In the genomic region with DNA sequence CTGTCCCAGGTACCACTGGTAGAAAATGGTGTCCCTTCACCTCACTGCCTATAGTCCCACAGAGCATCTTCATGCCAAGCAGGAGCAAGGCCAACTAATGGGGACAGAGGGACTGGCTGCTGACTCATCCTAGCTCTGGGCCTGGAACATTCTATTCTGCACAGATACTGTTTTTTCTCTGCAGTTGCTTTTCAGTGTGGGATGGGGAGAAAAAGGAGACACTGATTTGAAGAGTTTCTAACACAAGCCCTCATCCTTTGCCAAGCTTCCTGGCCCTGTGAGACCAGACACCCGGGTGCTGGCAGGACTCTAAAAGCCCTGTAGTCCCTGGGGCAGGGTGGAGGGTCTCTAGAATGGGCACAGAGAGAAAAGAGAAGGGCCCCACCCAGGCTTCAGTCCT, we compare ENCODE assay signal across 13 mouse cellular contexts.
DNase-seq lines count a peak whose midpoint lies in the region; ATAC-seq and TF ChIP-seq lines count a peak whose summit lies in the region.
"Had no signal": no experiment of that assay in that cellular context is flagged by ENCODE, and none has a peak within 500 bp of the region (broad histone marks: within the 10 kb centered on the region; RNA-seq: fewer than 3 reads in every experiment).

No protein-coding gene starts in this region.

- TF ChIP-seq EP300 in heart, adult 2 months (IDR thresholded peaks at IDR 0.05; ENCODE audit: insufficient read depth, low read depth, low read length) = no peak

- H3K9ac ChIP-seq in heart, adult 2 months (ENCODE audit: low read depth, low read length) = no peak overlapping the region
- H3K9ac ChIP-seq in heart, embryonic 12.5 days = no peak overlapping the region
- H3K9ac ChIP-seq in liver, adult 2 months (ENCODE audit: low read depth, low read length) = no peak overlapping the region
- H3K9ac ChIP-seq in liver, embryonic 11.5 days (ENCODE audit: low read depth, low read length) = no peak overlapping the region
- H3K9ac ChIP-seq: hindbrain, embryonic 12.5 days; neural tube, embryonic 12.5 days had no signal

- no peak for ATAC-seq in heart, embryonic 12.5 days (ENCODE audit: insufficient number of reproducible peaks, low FRiP score)
- no peak for ATAC-seq in liver, embryonic 11.5 days (replicated peaks; ENCODE audit: low FRiP score)
- ATAC-seq: Patski had no signal

- peak in 1 of 2 experiments; percentile 77 for DNase-seq in cerebellum, adult 2 months
- DNase-seq in cerebellum, adult 8-10 months = no peak
- peak in 1 of 2 experiments; percentile 61 for DNase-seq in heart, adult 2 months
- peak; percentile 42 for DNase-seq in liver, adult 2 months (ENCODE audit: extremely low read depth, low read depth, low spot score)
- DNase-seq in liver, embryonic 11.5 days (ENCODE audit: low spot score) = no peak
- no peak for DNase-seq in urinary bladder, postnatal 4 days (ENCODE audit: low spot score in 2 of 2)
- DNase-seq: kidney, postnatal 10 days; liver had no signal

- peaks cover 14% of the 10 kb centered on the region for H3K36me3 ChIP-seq in heart, adult 2 months (ENCODE audit: control insufficient read depth, insufficient read depth, low read length)
- H3K36me3 ChIP-seq in heart, embryonic 12.5 days = peaks cover 41% of the 10 kb centered on the region
- peaks cover 7% of the 10 kb centered on the region for H3K36me3 ChIP-seq in liver, adult 2 months (ENCODE audit: control insufficient read depth, insufficient read depth, low read length)
- peaks cover 8% of the 10 kb centered on the region for H3K36me3 ChIP-seq in liver, embryonic 11.5 days (ENCODE audit: control insufficient read depth, insufficient read depth, low read length)

- TF ChIP-seq POLR2A in cerebellum, adult 2 months (IDR thresholded peaks at IDR 0.05; ENCODE audit: borderline replicate concordance, insufficient read depth, low read length) = no peak
- no peak for TF ChIP-seq POLR2A in heart, adult 2 months (IDR thresholded peaks at IDR 0.05; ENCODE audit: insufficient read depth, low read depth, low read length)
- no peak for TF ChIP-seq POLR2A in liver, adult 2 months (IDR thresholded peaks at IDR 0.05; ENCODE audit: extremely low read depth, insufficient read depth, low read length)

- intact Hi-C loops in heart, adult 2 months (cut with DNase I) = no loop called here

- H3K4me1 ChIP-seq in cerebellum, adult 2 months (ENCODE audit: control insufficient read depth, insufficient read depth, low read length) = peaks cover 64% of the 10 kb centered on the region
- H3K4me1 ChIP-seq in heart, adult 2 months (ENCODE audit: control insufficient read depth, insufficient read depth, low read length) = peaks cover 32% of the 10 kb centered on the region
- peaks cover 59% of the 10 kb centered on the region for H3K4me1 ChIP-seq in heart, embryonic 12.5 days (replicated peaks)
- H3K4me1 ChIP-seq in liver, adult 2 months (ENCODE audit: control insufficient read depth, insufficient read depth, low read length) = peaks cover 2% of the 10 kb centered on the region
- peaks cover 7% of the 10 kb centered on the region; the same call in 1 of the 2 replicates for H3K4me1 ChIP-seq in liver, embryonic 11.5 days (replicated peaks; ENCODE audit: control insufficient read depth, insufficient read depth, low read length)
- H3K4me1 ChIP-seq in brown adipose tissue, adult 24 weeks (ENCODE audit: control insufficient read depth, insufficient read depth, insufficient read length, low read length) = peaks cover 32% of the 10 kb centered on the region

- no peaks in the 10 kb centered on the region for H3K27me3 ChIP-seq in cerebellum, adult 2 months (ENCODE audit: control insufficient read depth, insufficient read depth, low read length)
- H3K27me3 ChIP-seq in heart, adult 2 months (ENCODE audit: control insufficient read depth, insufficient read depth, low read length) = no peaks in the 10 kb centered on the region
- no peaks in the 10 kb centered on the region for H3K27me3 ChIP-seq in heart, embryonic 12.5 days (replicated peaks)
- no peaks in the 10 kb centered on the region for H3K27me3 ChIP-seq in liver, adult 2 months (ENCODE audit: control insufficient read depth, insufficient read depth, low read length)
- no peaks in the 10 kb centered on the region for H3K27me3 ChIP-seq in liver, embryonic 11.5 days (replicated peaks; ENCODE audit: control insufficient read depth, insufficient read depth, low read length)
- H3K27me3 ChIP-seq: hindbrain, embryonic 12.5 days; neural tube, embryonic 12.5 days; Patski had no signal

- 7% methylated on average over 1 of the region's 1 CpGs for WGBS in cerebellum, adult 2 months
- 14% methylated on average over 1 of the region's 1 CpGs for WGBS in heart, adult 2 months
- WGBS in heart, embryonic 12.5 days = 77% methylated on average over 1 of the region's 1 CpGs
- 75% methylated on average over 1 of the region's 1 CpGs for WGBS in liver, adult 2 months
- WGBS in liver, embryonic 11.5 days = 75% methylated on average over 1 of the region's 1 CpGs

- no peaks in the 10 kb centered on the region for H3K9me3 ChIP-seq in heart, embryonic 12.5 days (replicated peaks)
- H3K9me3 ChIP-seq in liver, embryonic 11.5 days (ENCODE audit: control insufficient read depth, low read length) = no peaks in the 10 kb centered on the region
- H3K9me3 ChIP-seq: hindbrain, embryonic 12.5 days; neural tube, embryonic 12.5 days had no signal

- H3K27ac ChIP-seq in cerebellum, adult 2 months (ENCODE audit: insufficient read depth, low read length) = peak overlapping the region; percentile 65
- peak overlapping the region; percentile 75 for H3K27ac ChIP-seq in heart, adult 2 months
- H3K27ac ChIP-seq in heart, embryonic 12.5 days (ENCODE audit: poor library complexity, severe bottlenecking) = no peak overlapping the region
- H3K27ac ChIP-seq in liver, adult 2 months (replicated peaks; ENCODE audit: insufficient read depth, low read depth, low read length) = no peak overlapping the region
- no peak overlapping the region for H3K27ac ChIP-seq in liver, embryonic 11.5 days (ENCODE audit: low read depth, low read length)
- peak overlapping the region; percentile 44 for H3K27ac ChIP-seq in brown adipose tissue, adult 24 weeks (replicated peaks; ENCODE audit: low read depth, low read length)
- H3K27ac ChIP-seq: hindbrain, embryonic 12.5 days; neural tube, embryonic 12.5 days had no signal

- H3K79me2 ChIP-seq in heart, adult 2 months (replicated peaks; ENCODE audit: control insufficient read depth, insufficient read depth, low read length) = peaks cover 3% of the 10 kb centered on the region; the same call in 1 of the 2 replicates
- H3K79me2 ChIP-seq in liver, adult 2 months (ENCODE audit: control insufficient read depth, insufficient read depth, low read length) = peaks cover 30% of the 10 kb centered on the region; the same call in 1 of the 2 replicates

- no peak for TF ChIP-seq CTCF in cerebellum, adult 2 months (IDR thresholded peaks at IDR 0.05; ENCODE audit: borderline replicate concordance, insufficient read depth, low read depth, low read length)
- TF ChIP-seq CTCF in heart, adult 2 months (IDR thresholded peaks at IDR 0.05) = no peak
- no peak for TF ChIP-seq CTCF in liver, adult 2 months (IDR thresholded peaks at IDR 0.05; ENCODE audit: low read depth, low read length)

- no peak overlapping the region for H3K4me3 ChIP-seq in cerebellum, adult 2 months (replicated peaks; ENCODE audit: insufficient read depth, low read depth, low read length)
- no peak overlapping the region for H3K4me3 ChIP-seq in heart, adult 2 months
- no peak overlapping the region for H3K4me3 ChIP-seq in heart, embryonic 12.5 days
- no peak overlapping the region for H3K4me3 ChIP-seq in liver, adult 2 months (ENCODE audit: insufficient read depth, low read depth, low read length)
- H3K4me3 ChIP-seq in liver, embryonic 11.5 days (ENCODE audit: low read depth, low read length) = no peak overlapping the region
- H3K4me3 ChIP-seq in brown adipose tissue, adult 24 weeks (ENCODE audit: insufficient read depth, low read depth, low read length) = no peak overlapping the region
- H3K4me3 ChIP-seq: hindbrain, embryonic 12.5 days; neural tube, embryonic 12.5 days had no signal

- H3K4me2 ChIP-seq in heart, embryonic 12.5 days = no peak overlapping the region
- H3K4me2 ChIP-seq in liver, embryonic 11.5 days = no peak overlapping the region
- H3K4me2 ChIP-seq: hindbrain, embryonic 12.5 days; neural tube, embryonic 12.5 days had no signal

Comparison
In these comparisons a context has a peak if more than half of its experiments do, and no peak if none do; other contexts are left out.
1. H3K27ac ChIP-seq: peak in cerebellum, adult 2 months (single experiment), heart, adult 2 months (single experiment) and brown adipose tissue, adult 24 weeks (single experiment); none in heart, embryonic 12.5 days (single experiment), liver, adult 2 months (single experiment) and liver, embryonic 11.5 days (single experiment).